Mouse (Mus musculus): ENCODE results near the gene Stk19. TPM values are rescaled to one million over a fixed set of nuclear protein-coding genes. Genes with fewer than 3 reads are reported as not detected.
"Not testable (repeated sequence)": the region's sequence is repeated elsewhere in the genome, so short reads cannot be mapped to it uniquely, and the experiment has no call there.

The Stk19 gene
- polyA plus RNA-seq, 2 experiments: 23.9 to 46.4 TPM

- DNase-seq (ENCODE audit: low spot score) (no peak), ATAC-seq (ENCODE audit: low FRiP score, low read depth) (no peak)
- no peaks in the 10 kb centered on the region for H3K9me3 ChIP-seq (ENCODE audit: control insufficient read depth, low read length)
- no peaks in the 10 kb centered on the region for H3K27me3 ChIP-seq (ENCODE audit: control insufficient read depth, insufficient read depth, low read length)
- H3K36me3 ChIP-seq (ENCODE audit: control insufficient read depth, insufficient read depth, low read length): no peaks in the 10 kb centered on the region
- no peak overlapping the region for H3K4me3 ChIP-seq (replicated peaks; ENCODE audit: low read length)
- no peak overlapping the region for H3K9ac ChIP-seq (ENCODE audit: low read depth, low read length, severe bottlenecking)
- 90% methylated on average over 4 of the region's 4 CpGs for WGBS
- no peak overlapping the region for H3K4me2 ChIP-seq (replicated peaks; ENCODE audit: low read depth, low read length, severe bottlenecking)
- H3K27ac ChIP-seq (replicated peaks; ENCODE audit: low read depth, low read length): no peak overlapping the region
- H3K4me1 ChIP-seq (ENCODE audit: control insufficient read depth, insufficient read depth, low read length): no peaks in the 10 kb centered on the region
- TF ChIP-seq POLR2A (IDR thresholded peaks at IDR 0.05; ENCODE audit: borderline replicate concordance, extremely low read depth, insufficient read depth, insufficient read length): no peak
Observed at GRCm38 (mm10) chr17:34799531-34799925, 37.2 kb downstream of the Stk19 start.

GRCm38 (mm10) chr17:34798866-34799530 is 37.7 kb downstream of the Stk19 start:
- DNase-seq (ENCODE audit: low spot score) (no peak), ATAC-seq (ENCODE audit: low FRiP score, low read depth) (no peak)
- H3K27ac ChIP-seq (replicated peaks; ENCODE audit: low read depth, low read length): no peak overlapping the region
- no peak overlapping the region for H3K4me3 ChIP-seq (replicated peaks; ENCODE audit: low read length)
- no peak for TF ChIP-seq POLR2A (IDR thresholded peaks at IDR 0.05; ENCODE audit: borderline replicate concordance, extremely low read depth, insufficient read depth, insufficient read length)
- H3K36me3 ChIP-seq (ENCODE audit: control insufficient read depth, insufficient read depth, low read length): no peaks in the 10 kb centered on the region
- no peak overlapping the region for H3K9ac ChIP-seq (ENCODE audit: low read depth, low read length, severe bottlenecking)
- H3K9me3 ChIP-seq (ENCODE audit: control insufficient read depth, low read length): no peaks in the 10 kb centered on the region
- H3K27me3 ChIP-seq (ENCODE audit: control insufficient read depth, insufficient read depth, low read length): no peaks in the 10 kb centered on the region
- 91% methylated on average over 13 of the region's 17 CpGs for WGBS
- H3K4me1 ChIP-seq (ENCODE audit: control insufficient read depth, insufficient read depth, low read length): no peaks in the 10 kb centered on the region
- no peak overlapping the region for H3K4me2 ChIP-seq (replicated peaks; ENCODE audit: low read depth, low read length, severe bottlenecking)

GRCm38 (mm10) chr17:34798071-34798470 is 38.7 kb downstream of the Stk19 start:
- H3K36me3 ChIP-seq (ENCODE audit: control insufficient read depth, insufficient read depth, low read length); H3K4me3 ChIP-seq (replicated peaks; ENCODE audit: low read length); DNase-seq (ENCODE audit: low spot score); H3K4me1 ChIP-seq (ENCODE audit: control insufficient read depth, insufficient read depth, low read length); H3K9me3 ChIP-seq (ENCODE audit: control insufficient read depth, low read length); H3K4me2 ChIP-seq (replicated peaks; ENCODE audit: low read depth, low read length, severe bottlenecking); H3K9ac ChIP-seq (ENCODE audit: low read depth, low read length, severe bottlenecking); ATAC-seq (ENCODE audit: low FRiP score, low read depth); H3K27me3 ChIP-seq (ENCODE audit: control insufficient read depth, insufficient read depth, low read length); H3K27ac ChIP-seq (replicated peaks; ENCODE audit: low read depth, low read length): not testable (repeated sequence)
- 83% methylated on average over 6 of the region's 7 CpGs for WGBS

- H3K9ac ChIP-seq (ENCODE audit: low read depth, low read length, severe bottlenecking); H3K4me2 ChIP-seq (replicated peaks; ENCODE audit: low read depth, low read length, severe bottlenecking); H3K9me3 ChIP-seq (ENCODE audit: control insufficient read depth, low read length); H3K4me3 ChIP-seq (replicated peaks; ENCODE audit: low read length); H3K4me1 ChIP-seq (ENCODE audit: control insufficient read depth, insufficient read depth, low read length); H3K27me3 ChIP-seq (ENCODE audit: control insufficient read depth, insufficient read depth, low read length); DNase-seq (ENCODE audit: low spot score); H3K36me3 ChIP-seq (ENCODE audit: control insufficient read depth, insufficient read depth, low read length); H3K27ac ChIP-seq (replicated peaks; ENCODE audit: low read depth, low read length); ATAC-seq (ENCODE audit: low FRiP score, low read depth): not testable (repeated sequence)
- 86% methylated on average over 10 of the region's 10 CpGs for WGBS
Observed at GRCm38 (mm10) chr17:34797211-34797995, 39.3 kb downstream of the Stk19 start.

GRCm38 (mm10) chr17:34796311-34797140 is 40.2 kb downstream of the Stk19 start:
- Histone ChIP-seq H3K4me2 (replicated peaks; ENCODE audit: low read depth, low read length, severe bottlenecking) (no peak overlapping the region), H3K9ac (ENCODE audit: low read depth, low read length, severe bottlenecking) (no peak overlapping the region), H3K36me3 (ENCODE audit: control insufficient read depth, insufficient read depth, low read length) (no peaks in the 10 kb centered on the region), H3K9me3 (ENCODE audit: control insufficient read depth, low read length) (no peaks in the 10 kb centered on the region), H3K27me3 (ENCODE audit: control insufficient read depth, insufficient read depth, low read length) (no peaks in the 10 kb centered on the region), H3K4me3 (replicated peaks; ENCODE audit: low read length) (no peak overlapping the region), H3K4me1 (ENCODE audit: control insufficient read depth, insufficient read depth, low read length) (no peaks in the 10 kb centered on the region), H3K27ac (replicated peaks; ENCODE audit: low read depth, low read length) (no peak overlapping the region)
- WGBS: 79% methylated on average over 8 of the region's 8 CpGs
- TF ChIP-seq POLR2A (IDR thresholded peaks at IDR 0.05; ENCODE audit: borderline replicate concordance, extremely low read depth, insufficient read depth, insufficient read length): no peak
- no peak for ATAC-seq (ENCODE audit: low FRiP score, low read depth)
- DNase-seq (ENCODE audit: low spot score): no peak

Data from limb, embryonic 14.5 days (tissue).